Mouse (Mus musculus): Measurements from ENCODE around the gene Maml2.

- TF ChIP-seq CHD2 (IDR thresholded peaks at IDR 0.05; ENCODE audit: low read depth, low read length) = no peak
- no peak for TF ChIP-seq ZC3H11A (IDR thresholded peaks at IDR 0.05; ENCODE audit: borderline replicate concordance, low read depth, low read length)
These were observed 242.5 kb downstream of the Maml2 start for GRCm38 (mm10) chr9:13540227-13540626.
